Mouse (Mus musculus) heart, embryonic 11.5 days (tissue): Measurements from ENCODE around the gene Inha. TPM values are rescaled to one million over a fixed set of nuclear protein-coding genes. Genes with fewer than 3 reads are reported as not detected.

ENCODE experiments used
- ATAC-seq: fragments of 200-750 bp; cut with Nextera tagmentation; replicated peaks from 2 replicates; pipeline ENCODE4 v1.8.0; 2017; ENCODE audit warnings: moderate library complexity; ENCODE audit not compliant: insufficient number of reproducible peaks, low FRiP score, low TSS enrichment
- H3K27ac ChIP-seq: fragments of 300-500 bp; sonication (generic); 2 replicates; pipeline ENCODE4 v1.5.1; 2014; ENCODE audit warnings: mild to moderate bottlenecking, low read depth, low read length
- H3K27me3 ChIP-seq: fragments of 300-500 bp; sonication (generic); 2 replicates; pipeline ENCODE4 v1.6.1; 2014; ENCODE audit warnings: mild to moderate bottlenecking, low read length, mixed read lengths; ENCODE audit not compliant: control insufficient read depth, insufficient read depth
- H3K36me3 ChIP-seq: fragments of 300-500 bp; sonication (generic); 2 replicates; pipeline ENCODE4 v1.6.1; 2014; ENCODE audit warnings: mild to moderate bottlenecking, low read length, moderate library complexity, mixed read lengths; ENCODE audit not compliant: control insufficient read depth, insufficient read depth
- H3K4me1 ChIP-seq: fragments of 300-500 bp; sonication (generic); 2 replicates; pipeline ENCODE4 v1.6.1; 2014; ENCODE audit warnings: low read length; ENCODE audit not compliant: control insufficient read depth, insufficient read depth
- H3K4me2 ChIP-seq: fragments of 300-500 bp; sonication (generic); 2 replicates; pipeline ENCODE4 v1.6.1; 2014; ENCODE audit warnings: mild to moderate bottlenecking, moderate library complexity
- H3K4me3 ChIP-seq: fragments of 300-500 bp; sonication (generic); 2 replicates; pipeline ENCODE4 v1.5.1; 2014; ENCODE audit warnings: low read depth, low read length
- H3K9ac ChIP-seq: fragments of 300-500 bp; sonication (generic); 2 replicates; pipeline ENCODE4 v1.6.1; 2014; ENCODE audit warnings: mild to moderate bottlenecking, low read depth, low read length, moderate library complexity
- H3K9me3 ChIP-seq: fragments of 300-500 bp; sonication (generic); replicated peaks from 2 replicates; pipeline ENCODE4 v1.6.1; 2016; ENCODE audit warnings: low read length; ENCODE audit not compliant: control insufficient read depth
- WGBS: fragments of 180-500 bp; shearing (Covaris S2); extraction: QIAGEN DNeasy Blood & Tissue Kit; methylation state at CpG from one replicate; pipeline ENCODE4 v1.1.7; 2014; ENCODE audit not compliant: insufficient replicate concordance; 5-methylcytosine and 5-hydroxymethylcytosine counted together
- polyA plus RNA-seq: library from polyadenylated mRNA; unstranded; fragments of >200 nt; fragmentation: Nextera tagmentation; extraction: Ambion mirVana; gene quantifications from 2 replicates; pipeline ENCODE4 v1.2.1, GENCODE M21; 2014

Gene Inha
- polyA plus RNA-seq, 1 experiment from 2014 or later: 4.8 TPM

- Histone ChIP-seq H3K36me3 (peaks cover 48% of the 10 kb centered on the region), H3K4me3 (no peak overlapping the region), H3K27ac (no peak overlapping the region), H3K9me3 (no peaks in the 10 kb centered on the region), H3K4me1 (peaks cover 14% of the 10 kb centered on the region), H3K4me2 (no peak overlapping the region), H3K27me3 (no peaks in the 10 kb centered on the region), H3K9ac (no peak overlapping the region)
- ATAC-seq: no peak
- 73% methylated on average over 7 of the region's 7 CpGs for WGBS
Observed at GRCm38 (mm10) chr1:75499441-75499840, 7.4 kb upstream of the Inha start.

- WGBS: 85% methylated on average over 9 of the region's 9 CpGs
- Histone ChIP-seq H3K9me3 (no peaks in the 10 kb centered on the region), H3K27me3 (no peaks in the 10 kb centered on the region), H3K9ac (no peak overlapping the region), H3K4me3 (no peak overlapping the region), H3K27ac (no peak overlapping the region), H3K36me3 (peaks cover 44% of the 10 kb centered on the region), H3K4me1 (peaks cover 22% of the 10 kb centered on the region), H3K4me2 (no peak overlapping the region)
- no peak for ATAC-seq
Observed at GRCm38 (mm10) chr1:75501905-75502304, 5.0 kb upstream of the Inha start.

- peak overlapping the region; percentile 54; the same call in 1 of the 2 replicates for H3K9ac ChIP-seq
Observed at GRCm38 (mm10) chr1:75502945-75503650, 3.8 kb upstream of the Inha start.

GRCm38 (mm10) chr1:75503651-75503980 is 3.3 kb upstream of the Inha start:
- no peak for ATAC-seq
- H3K4me3 ChIP-seq: peak overlapping the region; percentile 78
- no peak overlapping the region for H3K27ac ChIP-seq
- H3K4me1 ChIP-seq: peaks cover 33% of the 10 kb centered on the region
- peak overlapping the region; percentile 65 for H3K4me2 ChIP-seq
- peak overlapping the region; percentile 54; the same call in 1 of the 2 replicates for H3K9ac ChIP-seq
- WGBS: 52% methylated on average over 23 of the region's 23 CpGs
- H3K27me3 ChIP-seq: no peaks in the 10 kb centered on the region
- peaks cover 31% of the 10 kb centered on the region for H3K36me3 ChIP-seq
- no peaks in the 10 kb centered on the region for H3K9me3 ChIP-seq

More at GRCm38 (mm10) chr1:75502945-75503650, 3.8 kb upstream of the Inha start:
- ATAC-seq: no peak
- H3K27ac ChIP-seq: no peak overlapping the region
- 75% methylated on average over 25 of the region's 25 CpGs for WGBS
- no peaks in the 10 kb centered on the region for H3K9me3 ChIP-seq
- peak overlapping the region; percentile 78 for H3K4me3 ChIP-seq
- no peaks in the 10 kb centered on the region for H3K27me3 ChIP-seq
- peaks cover 35% of the 10 kb centered on the region for H3K36me3 ChIP-seq
- peaks cover 33% of the 10 kb centered on the region for H3K4me1 ChIP-seq
- peak overlapping the region; percentile 65 for H3K4me2 ChIP-seq

GRCm38 (mm10) chr1:75504256-75505045 is 2.4 kb upstream of the Inha start:
- no peak for ATAC-seq
- no peaks in the 10 kb centered on the region for H3K27me3 ChIP-seq
- H3K9ac ChIP-seq: peak overlapping the region; percentile 97
- H3K4me2 ChIP-seq: peak overlapping the region; percentile 65
- H3K4me1 ChIP-seq: peaks cover 36% of the 10 kb centered on the region
- H3K4me3 ChIP-seq: peak overlapping the region; percentile 78
- H3K36me3 ChIP-seq: peaks cover 24% of the 10 kb centered on the region
- H3K9me3 ChIP-seq: no peaks in the 10 kb centered on the region
- 46% methylated on average over 9 of the region's 9 CpGs for WGBS
- no peak overlapping the region for H3K27ac ChIP-seq

- no peaks in the 10 kb centered on the region for H3K9me3 ChIP-seq
Observed at GRCm38 (mm10) chr1:75505159-75505955, 1.5 kb upstream of the Inha start.

GRCm38 (mm10) chr1:75505956-75506831 is 683 bp upstream of the Inha start, which contains the start of gene Obsl1:
Obsl1 (minus strand) TSS chr1:75506452.
- H3K4me1 ChIP-seq: peaks cover 54% of the 10 kb centered on the region
- peak within 1 kb of the TSS; percentile 97 for H3K9ac ChIP-seq
- H3K4me3 ChIP-seq: peak within 1 kb of the TSS; percentile 78
- peaks cover 20% of the 10 kb centered on the region for H3K36me3 ChIP-seq
- peak within 1 kb of the TSS; percentile 100 for H3K27ac ChIP-seq
- under 1% methylated on average over 60 of the region's 65 CpGs for WGBS
- no peaks in the 10 kb centered on the region for H3K27me3 ChIP-seq
- ATAC-seq: peak; percentile 86
- H3K4me2 ChIP-seq: peak within 1 kb of the TSS; percentile 65
- no peaks in the 10 kb centered on the region for H3K9me3 ChIP-seq

More at GRCm38 (mm10) chr1:75505159-75505955, 1.5 kb upstream of the Inha start:
- Histone ChIP-seq H3K36me3 (peaks cover 24% of the 10 kb centered on the region), H3K4me2 (peak overlapping the region; percentile 65), H3K27me3 (no peaks in the 10 kb centered on the region), H3K4me3 (peak overlapping the region; percentile 78), H3K27ac (peak overlapping the region; percentile 100), H3K9ac (peak overlapping the region; percentile 97), H3K4me1 (peaks cover 45% of the 10 kb centered on the region)
- under 1% methylated on average over 83 of the region's 84 CpGs for WGBS
- ATAC-seq: peak; percentile 12; the same call in 1 of the 2 replicates
